Mouse (Mus musculus): ENCODE measurements around the gene Myl3. TPM values are rescaled to one million over a fixed set of nuclear protein-coding genes. Genes with fewer than 3 reads are reported as not detected.

Myl3 gene
- polyA plus RNA-seq, 1 experiment from 2014 or later, result 3.6 TPM

- no peak for ATAC-seq (ENCODE audit: low FRiP score, low TSS enrichment)
- Histone ChIP-seq H3K27ac (ENCODE audit: low read length) (no peak overlapping the region), H3K4me1 (ENCODE audit: insufficient read depth, low read length) (no peaks in the 10 kb centered on the region), H3K9ac (replicated peaks; ENCODE audit: low read length) (no peak overlapping the region), H3K4me3 (ENCODE audit: low read length) (no peak overlapping the region), H3K36me3 (ENCODE audit: insufficient read depth, low read length) (no peaks in the 10 kb centered on the region), H3K9me3 (ENCODE audit: low read length) (no peaks in the 10 kb centered on the region), H3K4me2 (replicated peaks; ENCODE audit: low read depth, low read length) (no peak overlapping the region), H3K27me3 (ENCODE audit: insufficient read depth, low read length) (no peaks in the 10 kb centered on the region)
- 88% methylated on average over 3 of the region's 3 CpGs for WGBS
Measured at GRCm38 (mm10) chr9:110788169-110788568, 46.5 kb downstream of the Myl3 start.

- Histone ChIP-seq H3K4me2 (replicated peaks; ENCODE audit: low read depth, low read length) (no peak overlapping the region), H3K4me3 (ENCODE audit: low read length) (no peak overlapping the region), H3K9ac (replicated peaks; ENCODE audit: low read length) (no peak overlapping the region), H3K4me1 (ENCODE audit: insufficient read depth, low read length) (no peaks in the 10 kb centered on the region), H3K27ac (ENCODE audit: low read length) (no peak overlapping the region), H3K36me3 (ENCODE audit: insufficient read depth, low read length) (no peaks in the 10 kb centered on the region), H3K27me3 (ENCODE audit: insufficient read depth, low read length) (no peaks in the 10 kb centered on the region), H3K9me3 (ENCODE audit: low read length) (no peaks in the 10 kb centered on the region)
- WGBS, result 62% methylated on average over 4 of the region's 4 CpGs
- ATAC-seq (ENCODE audit: low FRiP score, low TSS enrichment), result no peak
Measured at GRCm38 (mm10) chr9:110790462-110790861, 48.8 kb downstream of the Myl3 start.

GRCm38 (mm10) chr9:110797013-110797412 lies 55.4 kb downstream of the Myl3 start:
- Histone ChIP-seq H3K4me2 (replicated peaks; ENCODE audit: low read depth, low read length) (no peak overlapping the region), H3K9me3 (ENCODE audit: low read length) (no peaks in the 10 kb centered on the region), H3K27ac (ENCODE audit: low read length) (no peak overlapping the region), H3K4me1 (ENCODE audit: insufficient read depth, low read length) (no peaks in the 10 kb centered on the region), H3K36me3 (ENCODE audit: insufficient read depth, low read length) (no peaks in the 10 kb centered on the region), H3K27me3 (ENCODE audit: insufficient read depth, low read length) (no peaks in the 10 kb centered on the region), H3K4me3 (ENCODE audit: low read length) (no peak overlapping the region), H3K9ac (replicated peaks; ENCODE audit: low read length) (no peak overlapping the region)
- WGBS, result 80% methylated on average over 10 of the region's 10 CpGs
- no peak for ATAC-seq (ENCODE audit: low FRiP score, low TSS enrichment)

- no peak within 1 kb of the TSS for H3K4me3 ChIP-seq (ENCODE audit: low read length)
- H3K27me3 ChIP-seq (ENCODE audit: insufficient read depth, low read length), result no peaks in the 10 kb centered on the region
- 93% methylated on average over 14 of the region's 14 CpGs for WGBS
- H3K9ac ChIP-seq (replicated peaks; ENCODE audit: low read length), result no peak within 1 kb of the TSS
- no peak within 1 kb of the TSS for H3K27ac ChIP-seq (ENCODE audit: low read length)
- no peaks in the 10 kb centered on the region for H3K36me3 ChIP-seq (ENCODE audit: insufficient read depth, low read length)
- no peak within 1 kb of the TSS for H3K4me2 ChIP-seq (replicated peaks; ENCODE audit: low read depth, low read length)
- no peaks in the 10 kb centered on the region for H3K4me1 ChIP-seq (ENCODE audit: insufficient read depth, low read length)
- no peaks in the 10 kb centered on the region for H3K9me3 ChIP-seq (ENCODE audit: low read length)
- ATAC-seq (ENCODE audit: low FRiP score, low TSS enrichment), result no peak
Measured at GRCm38 (mm10) chr9:110797866-110798265, 56.2 kb downstream of the Myl3 start, which contains the start of gene Prss42. TSS of gene Prss42 (plus strand) at chr9:110798166.

- Histone ChIP-seq H3K4me2 (replicated peaks; ENCODE audit: low read depth, low read length) (no peak overlapping the region), H3K4me3 (ENCODE audit: low read length) (no peak overlapping the region), H3K9me3 (ENCODE audit: low read length) (no peaks in the 10 kb centered on the region), H3K4me1 (ENCODE audit: insufficient read depth, low read length) (no peaks in the 10 kb centered on the region), H3K27me3 (ENCODE audit: insufficient read depth, low read length) (no peaks in the 10 kb centered on the region), H3K27ac (ENCODE audit: low read length) (no peak overlapping the region), H3K9ac (replicated peaks; ENCODE audit: low read length) (no peak overlapping the region), H3K36me3 (ENCODE audit: insufficient read depth, low read length) (no peaks in the 10 kb centered on the region)
- no peak for ATAC-seq (ENCODE audit: low FRiP score, low TSS enrichment)
- 89% methylated on average over 8 of the region's 8 CpGs for WGBS
Measured at GRCm38 (mm10) chr9:110800834-110801479, 59.3 kb downstream of the Myl3 start.

GRCm38 (mm10) chr9:110803294-110803693 lies 61.6 kb downstream of the Myl3 start:
- Histone ChIP-seq H3K4me2 (replicated peaks; ENCODE audit: low read depth, low read length) (no peak overlapping the region), H3K27me3 (ENCODE audit: insufficient read depth, low read length) (no peaks in the 10 kb centered on the region), H3K36me3 (ENCODE audit: insufficient read depth, low read length) (no peaks in the 10 kb centered on the region), H3K9me3 (ENCODE audit: low read length) (no peaks in the 10 kb centered on the region), H3K9ac (replicated peaks; ENCODE audit: low read length) (no peak overlapping the region), H3K4me1 (ENCODE audit: insufficient read depth, low read length) (no peaks in the 10 kb centered on the region), H3K4me3 (ENCODE audit: low read length) (no peak overlapping the region), H3K27ac (ENCODE audit: low read length) (no peak overlapping the region)
- ATAC-seq (ENCODE audit: low FRiP score, low TSS enrichment), result no peak
- WGBS, result 62% methylated on average over 4 of the region's 4 CpGs

- Histone ChIP-seq H3K27me3 (ENCODE audit: insufficient read depth, low read length) (no peaks in the 10 kb centered on the region), H3K4me1 (ENCODE audit: insufficient read depth, low read length) (no peaks in the 10 kb centered on the region), H3K27ac (ENCODE audit: low read length) (no peak overlapping the region), H3K4me3 (ENCODE audit: low read length) (no peak overlapping the region), H3K4me2 (replicated peaks; ENCODE audit: low read depth, low read length) (no peak overlapping the region), H3K36me3 (ENCODE audit: insufficient read depth, low read length) (no peaks in the 10 kb centered on the region), H3K9ac (replicated peaks; ENCODE audit: low read length) (no peak overlapping the region), H3K9me3 (ENCODE audit: low read length) (no peaks in the 10 kb centered on the region)
- WGBS, result 81% methylated on average over 4 of the region's 4 CpGs
- no peak for ATAC-seq (ENCODE audit: low FRiP score, low TSS enrichment)
Measured at GRCm38 (mm10) chr9:110810051-110810450, 68.4 kb downstream of the Myl3 start.

- no peaks in the 10 kb centered on the region for H3K36me3 ChIP-seq (ENCODE audit: insufficient read depth, low read length)
- no peak within 1 kb of the TSS for H3K9ac ChIP-seq (replicated peaks; ENCODE audit: low read length)
- no peak for ATAC-seq (ENCODE audit: low FRiP score, low TSS enrichment)
- H3K4me1 ChIP-seq (ENCODE audit: insufficient read depth, low read length), result no peaks in the 10 kb centered on the region
- no peak within 1 kb of the TSS for H3K4me2 ChIP-seq (replicated peaks; ENCODE audit: low read depth, low read length)
- H3K4me3 ChIP-seq (ENCODE audit: low read length), result no peak within 1 kb of the TSS
- H3K9me3 ChIP-seq (ENCODE audit: low read length), result no peaks in the 10 kb centered on the region
- no peak within 1 kb of the TSS for H3K27ac ChIP-seq (ENCODE audit: low read length)
- H3K27me3 ChIP-seq (ENCODE audit: insufficient read depth, low read length), result no peaks in the 10 kb centered on the region
- WGBS, result 56% methylated on average over 18 of the region's 18 CpGs
Measured at GRCm38 (mm10) chr9:110813789-110814188, 72.1 kb downstream of the Myl3 start, which contains the start of gene Prss44. TSS of gene Prss44 (plus strand) at chr9:110813994.

Other genes with a start within 250 kb of the Myl3 start
- 30.6 and 35.8 TPM in 2 replicates for gene Setd2, start 209.3 kb upstream of the Myl3 start, polyA plus RNA-seq (2015; fragmentation: Nextera tagmentation; extraction: Ambion mirVana)
- 60.0 and 61.4 TPM in 2 replicates for gene Nradd, start 117.4 kb upstream of the Myl3 start, polyA plus RNA-seq (2015; fragmentation: Nextera tagmentation; extraction: Ambion mirVana)
- gene Nbeal2, start 87.7 kb upstream of the Myl3 start, polyA plus RNA-seq (2015; fragmentation: Nextera tagmentation; extraction: Ambion mirVana), result 4.8 and 5.0 TPM in 2 replicates
- gene Ccdc12, start 85.4 kb upstream of the Myl3 start, polyA plus RNA-seq (2015; fragmentation: Nextera tagmentation; extraction: Ambion mirVana), result 154 and 155 TPM in 2 replicates
- 98.8 and 108 TPM in 2 replicates for gene Pth1r, start 5.3 kb downstream of the Myl3 start, polyA plus RNA-seq (2015; fragmentation: Nextera tagmentation; extraction: Ambion mirVana)
- not detected in 2 replicates for gene Prss42, start 56.3 kb downstream of the Myl3 start, polyA plus RNA-seq (2015; fragmentation: Nextera tagmentation; extraction: Ambion mirVana)
- not detected in 2 replicates for gene Prss44, start 72.1 kb downstream of the Myl3 start, polyA plus RNA-seq (2015; fragmentation: Nextera tagmentation; extraction: Ambion mirVana)
- not detected in 2 replicates for gene Prss43, start 84.8 kb downstream of the Myl3 start, polyA plus RNA-seq (2015; fragmentation: Nextera tagmentation; extraction: Ambion mirVana)
- not detected in 2 replicates for gene Prss45, start 92.7 kb downstream of the Myl3 start, polyA plus RNA-seq (2015; fragmentation: Nextera tagmentation; extraction: Ambion mirVana)
- gene Prss46, start 102.6 kb downstream of the Myl3 start, polyA plus RNA-seq (2015; fragmentation: Nextera tagmentation; extraction: Ambion mirVana), result not detected in 2 replicates
- gene Prss50, start 116.1 kb downstream of the Myl3 start, polyA plus RNA-seq (2015; fragmentation: Nextera tagmentation; extraction: Ambion mirVana), result 0.48 and 0.94 TPM in 2 replicates
- gene Als2cl, start 138.0 kb downstream of the Myl3 start, polyA plus RNA-seq (2015; fragmentation: Nextera tagmentation; extraction: Ambion mirVana), result 5.8 and 6.1 TPM in 2 replicates
- 1.9 and 2.1 TPM in 2 replicates for gene Tmie, start 138.3 kb downstream of the Myl3 start, polyA plus RNA-seq (2015; fragmentation: Nextera tagmentation; extraction: Ambion mirVana)
- gene Fam240a, start 175.0 kb downstream of the Myl3 start, polyA plus RNA-seq (2015; fragmentation: Nextera tagmentation; extraction: Ambion mirVana), result not detected in 2 replicates
- not detected in 2 replicates for gene Tdgf1, start 204.3 kb downstream of the Myl3 start, polyA plus RNA-seq (2015; fragmentation: Nextera tagmentation; extraction: Ambion mirVana)
- gene Lrrc2, start 209.7 kb downstream of the Myl3 start, polyA plus RNA-seq (2015; fragmentation: Nextera tagmentation; extraction: Ambion mirVana), result 0.18 and 0.21 TPM in 2 replicates
- 0.44 and 1.2 TPM in 2 replicates for gene Rtp3, start 248.7 kb downstream of the Myl3 start, polyA plus RNA-seq (2015; fragmentation: Nextera tagmentation; extraction: Ambion mirVana)